Mouse (Mus musculus): ENCODE results near the gene Nfasc. TPM values are rescaled to one million over a fixed set of nuclear protein-coding genes. Genes with fewer than 3 reads are reported as not detected.

Nfasc gene
- polyA plus RNA-seq, 1 experiment from 2014 or later = 25.5 TPM

DNA sequence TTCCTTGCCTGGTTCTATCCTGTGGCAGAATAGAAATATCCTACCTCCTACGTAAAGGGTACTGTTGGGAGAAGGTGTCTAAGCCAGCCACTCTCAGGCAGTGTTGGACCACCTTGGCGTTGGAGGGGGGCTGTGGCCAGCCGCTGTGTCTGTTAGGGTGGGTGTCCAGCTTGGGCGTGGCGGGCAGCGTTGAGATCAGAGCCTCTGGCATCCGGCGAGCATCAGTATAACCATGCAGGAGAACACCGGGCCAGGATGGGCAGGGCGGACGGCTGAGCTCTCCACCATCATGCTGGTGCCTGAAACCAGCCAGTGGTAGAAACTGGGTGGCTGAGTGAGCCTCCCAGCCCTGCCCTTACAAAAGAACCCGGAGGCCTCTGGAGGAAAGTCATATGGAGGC, 226.3 kb downstream of the Nfasc start:
- Histone ChIP-seq H3K9ac (ENCODE audit: low read length) (no peak overlapping the region), H3K9me3 (ENCODE audit: control insufficient read depth, low read length) (no peaks in the 10 kb centered on the region), H3K27me3 (ENCODE audit: control insufficient read depth, insufficient read depth, low read length) (no peaks in the 10 kb centered on the region), H3K27ac (ENCODE audit: low read depth, low read length) (no peak overlapping the region), H3K4me2 (ENCODE audit: low read depth) (no peak overlapping the region), H3K36me3 (ENCODE audit: control insufficient read depth, insufficient read depth, low read length) (no peaks in the 10 kb centered on the region; the same call in 1 of the 2 replicates), H3K4me3 (ENCODE audit: low read depth, low read length) (no peak overlapping the region), H3K4me1 (ENCODE audit: control insufficient read depth, insufficient read depth, low read length) (no peaks in the 10 kb centered on the region)
- ATAC-seq (ENCODE audit: insufficient read depth, low FRiP score, low TSS enrichment) (no peak), DNase-seq (ENCODE audit: low spot score) (no peak)
- WGBS = 90% methylated on average over 12 of the region's 12 CpGs

Other genes with a start within 250 kb of the Nfasc start
- 1.4 and 1.8 TPM in 2 replicates for gene Tmem81, start 235.6 kb downstream of the Nfasc start, polyA plus RNA-seq (2014; fragmentation: Nextera tagmentation; extraction: Ambion mirVana)
- 53.2 and 59.9 TPM in 2 replicates for gene Cntn2, start 198.5 kb downstream of the Nfasc start, polyA plus RNA-seq (2014; fragmentation: Nextera tagmentation; extraction: Ambion mirVana)
- gene Lrrn2, start 138.5 kb upstream of the Nfasc start, polyA plus RNA-seq (2014; fragmentation: Nextera tagmentation; extraction: Ambion mirVana) = 8.1 and 8.5 TPM in 2 replicates